Mouse (Mus musculus): Measurements from ENCODE around the gene Nmb.

DNA sequence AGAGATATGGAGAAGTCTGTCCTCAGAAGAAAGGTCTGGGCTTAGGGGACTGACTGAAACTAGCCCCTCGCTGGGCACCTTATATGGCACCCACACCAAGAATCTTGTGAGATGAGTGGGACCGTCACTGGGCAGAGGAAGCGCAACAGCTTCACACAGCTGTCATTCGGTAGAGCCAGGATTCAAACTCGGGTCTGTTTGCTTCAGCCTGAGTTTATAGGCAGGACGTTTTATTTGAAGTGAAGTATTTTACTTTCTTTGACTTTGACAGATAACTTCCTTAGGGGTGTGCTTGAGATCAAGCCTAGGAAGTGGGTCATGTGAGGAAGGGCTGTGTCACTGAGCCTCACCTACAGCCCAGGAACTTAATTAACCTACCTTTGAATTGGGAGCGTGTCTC, 39.4 kb downstream of the Nmb start:
- TF ChIP-seq CTCF (IDR thresholded peaks at IDR 0.05; ENCODE audit: low read depth) (no peak), EP300 (IDR thresholded peaks at IDR 0.05; ENCODE audit: low read depth) (no peak)
